12 mouse cellular contexts compared by ENCODE assay signal in the genomic region with DNA sequence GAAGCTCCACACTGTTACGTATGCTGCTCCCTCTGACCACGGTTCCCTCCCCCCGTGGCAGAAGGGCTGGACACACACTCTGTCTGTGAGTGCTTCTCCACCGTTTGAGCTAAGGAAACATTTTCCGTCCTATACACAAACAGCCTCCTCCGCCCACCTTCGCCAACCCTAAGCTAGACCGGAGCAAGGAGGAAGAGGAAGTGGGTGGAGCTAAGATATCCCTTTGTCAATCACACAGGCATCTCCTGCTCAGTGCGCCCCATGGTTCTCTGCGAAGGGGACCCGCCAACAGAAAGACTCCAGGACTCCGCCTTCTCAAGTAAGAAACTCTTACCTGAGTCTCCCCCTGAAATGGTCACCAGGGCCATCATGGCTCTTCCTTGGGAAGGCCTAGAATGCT.
DNase-seq lines count a peak whose midpoint lies in the region; ATAC-seq and TF ChIP-seq lines count a peak whose summit lies in the region.
"Had no signal": no experiment of that assay in that cellular context is flagged by ENCODE, and none has a peak within 500 bp of the region (broad histone marks: within the 10 kb centered on the region; RNA-seq: fewer than 3 reads in every experiment).

No protein-coding gene starts in this region.

- no peak overlapping the region for H3K4me3 ChIP-seq in heart, embryonic 11.5 days (ENCODE audit: low read depth, low read length)
- H3K4me3 ChIP-seq in heart, adult 2 months = no peak overlapping the region
- no peak overlapping the region for H3K4me3 ChIP-seq in midbrain, embryonic 14.5 days (replicated peaks; ENCODE audit: low read depth, low read length)
- H3K4me3 ChIP-seq in midbrain, embryonic 15.5 days = no peak overlapping the region
- H3K4me3 ChIP-seq in liver, embryonic 13.5 days (replicated peaks) = no peak overlapping the region
- H3K4me3 ChIP-seq: forebrain, embryonic 12.5 days; intestine, embryonic 15.5 days had no signal

- peak overlapping the region; percentile 10; the same call in 1 of the 2 replicates for H3K4me2 ChIP-seq in heart, embryonic 11.5 days
- H3K4me2 ChIP-seq in midbrain, embryonic 14.5 days (ENCODE audit: low read length) = no peak overlapping the region
- H3K4me2 ChIP-seq in midbrain, embryonic 15.5 days = no peak overlapping the region
- H3K4me2 ChIP-seq in liver, embryonic 13.5 days = 0 out of 2 replicates have a peak overlapping the region, but pooled peaks have one; percentile 13
- H3K4me2 ChIP-seq: forebrain, embryonic 12.5 days; intestine, embryonic 15.5 days had no signal

- no peak for TF ChIP-seq POLR2A in heart, adult 2 months (IDR thresholded peaks at IDR 0.05; ENCODE audit: insufficient read depth, low read depth, low read length)

- no peaks in the 10 kb centered on the region; the same call in none of the 2 replicates for H3K27me3 ChIP-seq in heart, embryonic 11.5 days (ENCODE audit: control insufficient read depth, insufficient read depth, low read length)
- H3K27me3 ChIP-seq in heart, adult 2 months (ENCODE audit: control insufficient read depth, insufficient read depth, low read length) = no peaks in the 10 kb centered on the region
- H3K27me3 ChIP-seq in midbrain, embryonic 14.5 days (ENCODE audit: control insufficient read depth, insufficient read depth, low read length) = 0 out of 2 replicates have a peak, but pooled peaks cover 4% of the 10 kb centered on the region
- H3K27me3 ChIP-seq in midbrain, embryonic 15.5 days (replicated peaks) = no peaks in the 10 kb centered on the region; the same call in 1 of the 2 replicates
- no peaks in the 10 kb centered on the region for H3K27me3 ChIP-seq in liver, embryonic 13.5 days
- H3K27me3 ChIP-seq: forebrain, embryonic 12.5 days; intestine, embryonic 15.5 days had no signal

- DNase-seq in heart, adult 2 months = no peak
- DNase-seq in midbrain, embryonic 14.5 days = no peak
- DNase-seq in liver, embryonic 13.5 days = no peak
- DNase-seq in thymus, postnatal 25 days = peak; percentile 60
- DNase-seq in ovary, postnatal 10 days (ENCODE audit: low spot score) = no peak
- no peak for DNase-seq in cerebellum, postnatal 4 days (ENCODE audit: low spot score in 2 of 2)
- DNase-seq: heart, adult 18-20 months; right cerebral cortex, postnatal 25 days had no signal

- H3K4me1 ChIP-seq in heart, embryonic 11.5 days (ENCODE audit: control insufficient read depth, insufficient read depth, low read length) = no peaks in the 10 kb centered on the region
- peaks cover 1% of the 10 kb centered on the region; the same call in 1 of the 2 replicates for H3K4me1 ChIP-seq in heart, adult 2 months (ENCODE audit: control insufficient read depth, insufficient read depth, low read length)
- H3K4me1 ChIP-seq in midbrain, embryonic 14.5 days (ENCODE audit: control insufficient read depth, insufficient read depth, low read length) = peaks cover 3% of the 10 kb centered on the region; the same call in 1 of the 2 replicates
- no peaks in the 10 kb centered on the region; the same call in 1 of the 2 replicates for H3K4me1 ChIP-seq in midbrain, embryonic 15.5 days
- H3K4me1 ChIP-seq in liver, embryonic 13.5 days (replicated peaks) = 0 out of 2 replicates have a peak, but pooled peaks cover 7% of the 10 kb centered on the region

- intact Hi-C loops in heart, adult 2 months (cut with DNase I) = no loop called here

- H3K27ac ChIP-seq in heart, embryonic 11.5 days (ENCODE audit: low read depth, low read length) = no peak overlapping the region
- no peak overlapping the region for H3K27ac ChIP-seq in heart, adult 2 months
- H3K27ac ChIP-seq in midbrain, embryonic 14.5 days (replicated peaks; ENCODE audit: low read depth, low read length) = no peak overlapping the region
- no peak overlapping the region for H3K27ac ChIP-seq in midbrain, embryonic 15.5 days
- no peak overlapping the region for H3K27ac ChIP-seq in liver, embryonic 13.5 days
- H3K27ac ChIP-seq: forebrain, embryonic 12.5 days; intestine, embryonic 15.5 days had no signal

- no peak for TF ChIP-seq CTCF in heart, adult 2 months (IDR thresholded peaks at IDR 0.05)

- no peaks in the 10 kb centered on the region for H3K36me3 ChIP-seq in heart, embryonic 11.5 days (ENCODE audit: control insufficient read depth, insufficient read depth, low read length)
- no peaks in the 10 kb centered on the region for H3K36me3 ChIP-seq in heart, adult 2 months (ENCODE audit: control insufficient read depth, insufficient read depth, low read length)
- H3K36me3 ChIP-seq in midbrain, embryonic 14.5 days (ENCODE audit: control insufficient read depth, insufficient read depth, low read length) = no peaks in the 10 kb centered on the region
- no peaks in the 10 kb centered on the region for H3K36me3 ChIP-seq in midbrain, embryonic 15.5 days (replicated peaks)
- H3K36me3 ChIP-seq in liver, embryonic 13.5 days = no peaks in the 10 kb centered on the region
- H3K36me3 ChIP-seq: forebrain, embryonic 12.5 days; intestine, embryonic 15.5 days had no signal

- H3K9me3 ChIP-seq in heart, embryonic 11.5 days (replicated peaks; ENCODE audit: control insufficient read depth, low read length) = no peaks in the 10 kb centered on the region
- no peaks in the 10 kb centered on the region for H3K9me3 ChIP-seq in midbrain, embryonic 14.5 days (ENCODE audit: control insufficient read depth, low read length)
- H3K9me3 ChIP-seq in midbrain, embryonic 15.5 days = no peaks in the 10 kb centered on the region
- no peaks in the 10 kb centered on the region for H3K9me3 ChIP-seq in liver, embryonic 13.5 days (replicated peaks)
- H3K9me3 ChIP-seq: forebrain, embryonic 12.5 days; intestine, embryonic 15.5 days had no signal

- H3K79me2 ChIP-seq in heart, adult 2 months (replicated peaks; ENCODE audit: control insufficient read depth, insufficient read depth, low read length) = no peaks in the 10 kb centered on the region

- 57% methylated on average over 12 of the region's 12 CpGs for WGBS in heart, embryonic 11.5 days (ENCODE audit: insufficient replicate concordance)
- WGBS in heart, adult 2 months = 37% methylated on average over 12 of the region's 12 CpGs
- 87% methylated on average over 12 of the region's 12 CpGs for WGBS in midbrain, embryonic 14.5 days
- 89% methylated on average over 12 of the region's 12 CpGs for WGBS in midbrain, embryonic 15.5 days
- WGBS in liver, embryonic 13.5 days (ENCODE audit: insufficient replicate concordance) = 21% methylated on average over 12 of the region's 12 CpGs

- TF ChIP-seq EP300 in heart, adult 2 months (IDR thresholded peaks at IDR 0.05; ENCODE audit: insufficient read depth, low read depth, low read length) = no peak

- no peak; the same call in 1 of the 2 replicates for ATAC-seq in heart, embryonic 11.5 days (replicated peaks; ENCODE audit: insufficient number of reproducible peaks, low FRiP score, low TSS enrichment)
- 0 out of 2 replicates have a peak, but pooled peaks have one; percentile 26 for ATAC-seq in midbrain, embryonic 14.5 days (ENCODE audit: low FRiP score, low TSS enrichment)
- ATAC-seq in midbrain, embryonic 15.5 days (replicated peaks) = no peak; the same call in 1 of the 2 replicates
- ATAC-seq in liver, embryonic 13.5 days (ENCODE audit: low read depth) = no peak
- ATAC-seq: intestine, embryonic 15.5 days had no signal

- no peak overlapping the region for H3K9ac ChIP-seq in heart, embryonic 11.5 days (ENCODE audit: low read depth, low read length)
- H3K9ac ChIP-seq in heart, adult 2 months (ENCODE audit: low read depth, low read length) = no peak overlapping the region
- H3K9ac ChIP-seq in midbrain, embryonic 14.5 days (replicated peaks; ENCODE audit: low read length) = no peak overlapping the region
- H3K9ac ChIP-seq in midbrain, embryonic 15.5 days = no peak overlapping the region
- no peak overlapping the region for H3K9ac ChIP-seq in liver, embryonic 13.5 days
- H3K9ac ChIP-seq: forebrain, embryonic 12.5 days; intestine, embryonic 15.5 days had no signal

Comparison
In these comparisons a context has a peak if more than half of its experiments do, and no peak if none do; other contexts are left out.
1. H3K4me2 ChIP-seq: peak in heart, embryonic 11.5 days (single experiment) and liver, embryonic 13.5 days (single experiment); none in midbrain, embryonic 14.5 days (single experiment) and midbrain, embryonic 15.5 days (single experiment).